Mouse (Mus musculus) kidney, embryonic 15.5 days (tissue): Measurements from ENCODE around the gene Baz1a. TPM values are rescaled to one million over a fixed set of nuclear protein-coding genes. Genes with fewer than 3 reads are reported as not detected.

Source experiments
- ATAC-seq: fragments of 200-750 bp; cut with Nextera tagmentation; replicated peaks from 2 replicates; pipeline ENCODE4 v1.8.0; 2017; ENCODE audit warnings: moderate TSS enrichment; ENCODE audit not compliant: low FRiP score
- H3K27ac ChIP-seq: fragments of 300-500 bp; sonication (generic); 2 replicates; pipeline ENCODE4 v1.5.1; 2015; ENCODE audit warnings: mild to moderate bottlenecking, inconsistent platforms
- H3K27me3 ChIP-seq: fragments of 300-500 bp; sonication (generic); 2 replicates; pipeline ENCODE4 v1.6.1; 2015; ENCODE audit warnings: inconsistent platforms
- H3K36me3 ChIP-seq: fragments of 300-500 bp; sonication (generic); 2 replicates; pipeline ENCODE4 v1.6.1; 2015; ENCODE audit warnings: inconsistent platforms
- H3K4me1 ChIP-seq: fragments of 300-500 bp; sonication (generic); 2 replicates; pipeline ENCODE4 v1.6.1; 2015; ENCODE audit warnings: inconsistent platforms
- H3K4me2 ChIP-seq: fragments of 300-500 bp; sonication (generic); 2 replicates; pipeline ENCODE4 v1.6.1; 2015; ENCODE audit warnings: moderate library complexity, mild to moderate bottlenecking, inconsistent platforms
- H3K4me3 ChIP-seq: fragments of 300-500 bp; sonication (generic); replicated peaks from 2 replicates; pipeline ENCODE4 v1.5.1; 2015; ENCODE audit warnings: mild to moderate bottlenecking, inconsistent platforms
- H3K9ac ChIP-seq: fragments of 300-500 bp; sonication (generic); 2 replicates; pipeline ENCODE4 v1.6.1; 2015; ENCODE audit warnings: mild to moderate bottlenecking, inconsistent platforms
- H3K9me3 ChIP-seq: fragments of 300-500 bp; sonication (generic); replicated peaks from 2 replicates; pipeline ENCODE4 v1.6.1; 2016; ENCODE audit warnings: inconsistent platforms
- WGBS: fragments of 180-500 bp; shearing (Covaris S2); methylation state at CpG from one replicate; pipeline ENCODE4 v1.1.7; 2015; ENCODE audit warnings: mixed read lengths; 5-methylcytosine and 5-hydroxymethylcytosine counted together
- polyA plus RNA-seq: library from polyadenylated mRNA; unstranded; fragments of >200 nt; fragmentation: Nextera tagmentation; extraction: Ambion mirVana; gene quantifications from 2 replicates; pipeline ENCODE4 v1.2.1, GENCODE M21; 2015

Baz1a gene
- polyA plus RNA-seq, 1 experiment from 2014 or later: 25.8 TPM

DNA sequence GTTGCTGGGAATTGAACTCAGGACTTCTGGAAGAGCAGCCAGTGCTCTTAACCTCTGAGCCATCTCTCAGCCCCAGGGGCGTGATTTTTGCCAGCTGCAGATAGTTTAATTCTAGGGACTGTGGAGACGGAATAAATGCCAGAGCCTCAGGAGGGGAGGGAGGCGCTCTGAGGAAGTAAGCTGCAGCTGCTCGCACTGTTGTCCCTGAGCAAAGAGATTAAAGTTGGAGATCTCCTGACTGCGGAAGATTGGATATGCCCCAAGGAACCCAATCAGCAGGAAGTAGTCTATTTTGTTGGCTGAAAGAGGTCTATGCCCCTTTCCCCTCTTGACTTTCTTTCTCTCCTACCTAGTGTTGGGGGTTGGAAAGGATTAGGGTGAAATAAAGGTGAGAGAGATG lies 137.3 kb downstream of the Baz1a start:
- Histone ChIP-seq H3K27ac (no peak overlapping the region), H3K36me3 (no peaks in the 10 kb centered on the region), H3K4me3 (no peak overlapping the region), H3K4me1 (no peaks in the 10 kb centered on the region), H3K9me3 (no peaks in the 10 kb centered on the region), H3K27me3 (no peaks in the 10 kb centered on the region), H3K4me2 (no peak overlapping the region), H3K9ac (no peak overlapping the region)
- ATAC-seq: no peak
- WGBS: 40% methylated on average over 5 of the region's 5 CpGs

DNA sequence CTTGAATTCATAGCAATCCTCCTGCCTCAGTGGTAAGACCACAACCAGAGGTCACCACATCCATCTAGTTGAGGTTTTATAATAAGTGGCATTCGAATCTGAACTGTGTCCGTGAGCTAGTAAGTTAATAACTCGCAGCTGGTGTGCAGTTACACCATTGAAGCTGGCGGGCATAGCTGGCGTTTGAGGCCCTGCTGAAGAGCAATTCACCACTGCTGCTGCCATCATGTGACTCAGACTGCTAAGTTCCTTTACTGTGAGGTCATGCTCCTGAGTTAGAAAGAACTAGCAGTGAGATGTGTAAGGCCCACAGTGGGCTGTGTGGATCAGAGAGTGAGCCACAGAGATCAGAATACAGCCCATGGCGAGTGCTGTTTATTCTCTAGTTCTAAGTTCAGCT lies 139.4 kb downstream of the Baz1a start:
- Histone ChIP-seq H3K4me2 (no peak overlapping the region), H3K36me3 (no peaks in the 10 kb centered on the region)
- no peak for ATAC-seq

DNA sequence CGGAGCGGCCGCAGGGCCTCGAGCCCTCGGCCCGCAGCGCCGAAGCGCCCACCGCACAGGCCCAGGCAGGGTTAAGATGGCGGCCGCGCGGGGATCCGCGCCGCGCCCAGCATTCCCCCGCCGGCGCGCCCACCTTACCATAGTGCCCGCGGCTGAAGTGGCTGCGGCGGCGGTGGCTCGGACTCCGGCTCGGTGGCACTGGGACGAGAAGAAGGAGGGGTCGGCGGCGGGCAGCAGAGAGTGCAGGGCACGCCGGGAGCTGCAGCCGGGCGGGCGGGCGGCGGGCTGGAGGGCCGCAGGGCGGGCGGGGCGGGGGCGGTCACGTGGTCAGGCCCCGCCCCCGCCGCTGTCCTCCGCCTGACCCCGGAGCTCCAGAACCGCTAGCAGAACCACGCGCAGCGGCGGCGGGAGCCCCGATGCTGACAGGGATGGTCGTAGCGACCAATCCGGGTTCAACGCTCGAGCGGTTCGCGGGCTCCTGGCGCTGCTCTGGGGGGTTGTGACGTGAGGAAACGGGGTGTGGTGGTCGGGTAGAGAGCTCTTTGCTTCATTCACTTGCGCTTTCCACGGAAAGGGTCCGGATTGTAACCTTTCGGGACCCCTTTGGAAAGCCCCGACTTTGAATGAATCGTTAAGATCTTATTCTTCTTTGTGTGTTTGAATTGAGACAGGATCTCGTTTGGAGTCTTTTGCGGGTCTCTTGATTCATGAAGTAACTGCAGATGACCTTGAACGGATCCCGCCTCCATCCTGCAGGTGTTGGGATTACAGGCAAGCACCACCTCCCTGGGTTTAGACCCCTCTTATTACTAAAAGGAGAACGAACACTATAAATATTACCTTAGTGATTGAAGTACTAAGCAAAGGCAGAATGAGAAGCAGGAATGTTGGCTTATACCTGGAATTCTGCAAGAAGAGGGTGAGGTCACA lies 151.3 kb downstream of the Baz1a start, which contains the start of gene Cfl2:
TSS of gene Cfl2 (minus strand) at position 272 of the 930 bp plus-strand sequence.
- H3K4me2 ChIP-seq: peak within 1 kb of the TSS; percentile 67
- H3K4me3 ChIP-seq: peak within 1 kb of the TSS; percentile 96
- H3K27me3 ChIP-seq: no peaks in the 10 kb centered on the region
- peaks cover 16% of the 10 kb centered on the region for H3K4me1 ChIP-seq
- H3K9ac ChIP-seq: peak within 1 kb of the TSS; percentile 99
- ATAC-seq: peak; percentile 96
- WGBS: under 1% methylated on average over 63 of the region's 82 CpGs
- peaks cover 17% of the 10 kb centered on the region for H3K36me3 ChIP-seq
- H3K27ac ChIP-seq: peak within 1 kb of the TSS; percentile 99
- no peaks in the 10 kb centered on the region for H3K9me3 ChIP-seq

More for the DNA sequence above, 139.4 kb downstream of the Baz1a start:
- no peaks in the 10 kb centered on the region for H3K9me3 ChIP-seq
- no peak overlapping the region for H3K27ac ChIP-seq
- H3K27me3 ChIP-seq: no peaks in the 10 kb centered on the region
- H3K4me1 ChIP-seq: no peaks in the 10 kb centered on the region
- no peak overlapping the region for H3K9ac ChIP-seq
- 76% methylated on average over 6 of the region's 6 CpGs for WGBS
- H3K4me3 ChIP-seq: no peak overlapping the region

DNA sequence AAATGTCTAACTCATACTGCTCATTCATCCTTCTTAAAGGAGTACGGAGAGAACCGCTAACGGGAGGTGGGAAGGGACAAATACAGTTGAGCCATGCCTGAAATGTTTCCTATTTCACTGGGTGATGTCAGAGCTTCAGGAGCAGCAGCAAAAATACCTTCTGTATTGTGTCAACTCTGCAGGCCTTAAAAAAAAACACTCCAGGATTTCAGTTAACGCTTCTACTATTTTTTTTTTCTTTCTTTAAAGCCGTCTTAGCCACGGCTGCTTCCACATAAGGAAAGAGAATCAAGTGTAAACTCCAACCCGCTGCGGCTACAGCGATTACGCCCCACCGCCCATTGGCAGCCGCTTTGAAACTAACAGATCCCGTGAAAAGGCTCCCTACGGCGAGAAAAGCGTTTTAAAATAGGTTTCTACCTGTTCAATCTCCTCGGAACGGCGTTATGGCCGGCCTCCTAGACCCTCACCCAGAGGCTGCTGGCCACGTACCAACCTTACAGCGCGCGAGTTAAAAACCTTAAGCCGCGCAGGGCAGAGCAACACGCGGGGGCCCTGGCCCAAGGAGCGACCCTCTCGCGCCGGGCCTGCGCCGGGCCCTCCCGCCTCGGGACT lies 152.1 kb downstream of the Baz1a start:
- Histone ChIP-seq H3K4me2 (peak overlapping the region; percentile 67), H3K9ac (peak overlapping the region; percentile 99), H3K27ac (peak overlapping the region; percentile 99), H3K9me3 (no peaks in the 10 kb centered on the region), H3K4me3 (peak overlapping the region; percentile 96), H3K36me3 (peaks cover 25% of the 10 kb centered on the region), H3K4me1 (peaks cover 16% of the 10 kb centered on the region), H3K27me3 (no peaks in the 10 kb centered on the region)
- ATAC-seq: no peak; the same call in 1 of the 2 replicates
- under 1% methylated on average over 36 of the region's 36 CpGs for WGBS

DNA sequence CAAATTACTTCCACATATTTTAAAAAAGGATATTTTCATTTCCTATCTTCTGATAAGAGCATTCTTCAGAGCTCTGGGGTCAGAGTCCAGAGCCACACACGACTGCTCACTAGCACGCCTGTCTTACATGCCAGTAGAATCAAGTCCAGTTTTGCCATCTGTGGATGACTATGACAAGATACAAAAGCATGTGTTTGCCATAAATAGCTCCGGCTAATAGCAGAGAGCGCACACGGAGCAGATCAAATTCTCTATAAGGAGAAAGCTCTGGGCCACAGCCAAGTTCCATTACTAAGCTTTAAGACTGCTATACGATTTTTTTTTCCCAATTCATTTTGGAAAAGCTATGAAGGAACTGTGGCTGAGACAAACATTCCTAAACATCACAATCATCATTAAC lies 154.6 kb downstream of the Baz1a start:
- Histone ChIP-seq H3K9me3 (no peaks in the 10 kb centered on the region), H3K9ac (no peak overlapping the region), H3K4me1 (peaks cover 16% of the 10 kb centered on the region), H3K4me3 (no peak overlapping the region), H3K27ac (no peak overlapping the region), H3K36me3 (peaks cover 41% of the 10 kb centered on the region), H3K4me2 (no peak overlapping the region), H3K27me3 (no peaks in the 10 kb centered on the region)
- ATAC-seq: no peak
- 58% methylated on average over 6 of the region's 6 CpGs for WGBS

DNA sequence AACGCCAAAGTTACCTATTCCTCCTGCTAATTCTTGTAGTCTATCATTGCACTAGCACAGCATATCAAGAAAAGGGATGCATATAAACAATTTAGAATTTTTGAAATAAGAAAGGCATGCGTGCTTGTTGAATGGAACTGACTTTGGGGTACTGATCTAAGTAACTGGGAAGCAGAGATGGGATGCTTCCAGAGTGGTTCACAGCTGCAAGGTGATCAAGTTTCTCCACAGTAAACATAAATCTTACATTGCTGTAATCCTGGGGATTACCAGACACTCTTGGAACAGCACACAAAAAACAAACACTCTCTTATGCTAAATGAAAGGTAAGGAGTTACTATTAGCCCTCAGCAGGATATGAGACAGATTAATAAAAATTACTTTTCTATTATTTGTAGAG lies 163.6 kb downstream of the Baz1a start:
- Histone ChIP-seq H3K9me3 (no peaks in the 10 kb centered on the region), H3K36me3 (peaks cover 12% of the 10 kb centered on the region), H3K4me3 (no peak overlapping the region), H3K4me1 (no peaks in the 10 kb centered on the region), H3K4me2 (no peak overlapping the region), H3K27me3 (no peaks in the 10 kb centered on the region), H3K27ac (no peak overlapping the region), H3K9ac (no peak overlapping the region)
- no peak for ATAC-seq
- 69% methylated on average over 2 of the region's 2 CpGs for WGBS

DNA sequence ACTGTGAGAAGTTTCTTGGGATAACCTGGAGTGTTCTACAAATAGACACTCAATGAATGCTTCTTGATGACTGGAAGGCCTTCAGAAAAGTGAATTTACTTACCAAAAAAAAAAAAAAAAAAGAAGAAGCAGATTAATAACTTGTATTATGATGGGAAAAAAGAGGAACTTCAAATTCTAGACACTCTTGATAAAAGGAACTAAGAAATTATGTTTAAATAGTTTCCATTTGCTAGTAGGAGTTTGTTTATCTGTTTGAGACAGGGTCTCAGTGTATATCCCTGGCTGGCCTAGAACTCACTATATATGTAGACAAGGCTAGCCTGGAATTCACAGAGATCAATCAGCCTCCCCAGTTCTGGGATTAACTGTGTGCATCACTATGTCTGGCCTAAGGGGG lies 169.7 kb downstream of the Baz1a start:
- Histone ChIP-seq H3K27ac (no peak overlapping the region), H3K4me1 (no peaks in the 10 kb centered on the region), H3K9ac (no peak overlapping the region), H3K4me2 (no peak overlapping the region), H3K36me3 (no peaks in the 10 kb centered on the region), H3K4me3 (no peak overlapping the region), H3K27me3 (no peaks in the 10 kb centered on the region), H3K9me3 (no peaks in the 10 kb centered on the region)
- no peak for ATAC-seq

Other genes starting within 250 kb of the Baz1a start
- 186 and 200 TPM in 2 replicates for gene Snx6, start 218.6 kb downstream of the Baz1a start, polyA plus RNA-seq
- gene Cfl2, start 151.5 kb downstream of the Baz1a start, polyA plus RNA-seq: 192 and 207 TPM in 2 replicates
- not detected in 2 replicates for gene Gm20403, start 27.8 kb downstream of the Baz1a start, polyA plus RNA-seq
- 38.2 and 40.1 TPM in 2 replicates for gene 2700097O09Rik, start 65.8 kb upstream of the Baz1a start, polyA plus RNA-seq
- gene Srp54a, start 65.9 kb upstream of the Baz1a start, polyA plus RNA-seq: 165 and 189 TPM in 2 replicates
- 15.7 and 16.0 TPM in 2 replicates for gene Fam177a, start 110.1 kb upstream of the Baz1a start, polyA plus RNA-seq
- gene Srp54b, start 140.8 kb upstream of the Baz1a start, polyA plus RNA-seq: 51.4 and 57.2 TPM in 2 replicates
- 3.1 and 3.3 TPM in 2 replicates for gene 1700047I17Rik2, start 185.2 kb upstream of the Baz1a start, polyA plus RNA-seq
- gene Srp54c, start 215.8 kb upstream of the Baz1a start, polyA plus RNA-seq: 69.4 and 76.0 TPM in 2 replicates